Mouse (Mus musculus) embryo, embryonic 11.5 days (tissue): ENCODE results near the gene Lonrf2.
A peak's percentile ranks its signal among the peaks of the same experiment; 100 is the strongest.

Source experiments
- DNase-seq: peaks from one replicate; pipeline ENCODE4 v3.0.0-alpha.2; 2012; ENCODE audit warnings: low read depth, low spot score

The Lonrf2 gene

GRCm38 (mm10) chr1:38835568-38836476, 689 bp downstream of the Lonrf2 start:
- peak; percentile 23 for DNase-seq

- DNase-seq, result peak; percentile 8
Observed at GRCm38 (mm10) chr1:38834899-38835298, 1.6 kb downstream of the Lonrf2 start.

GRCm38 (mm10) chr1:38824926-38825325, 11.6 kb downstream of the Lonrf2 start:
- DNase-seq, result no peak

GRCm38 (mm10) chr1:38823851-38824250, 12.7 kb downstream of the Lonrf2 start:
- DNase-seq, result no peak

GRCm38 (mm10) chr1:38819691-38820090, 16.8 kb downstream of the Lonrf2 start:
- DNase-seq, result no peak

GRCm38 (mm10) chr1:38817671-38818070, 18.8 kb downstream of the Lonrf2 start:
- DNase-seq, result no peak

GRCm38 (mm10) chr1:38817268-38817667, 19.2 kb downstream of the Lonrf2 start:
- DNase-seq, result no peak

GRCm38 (mm10) chr1:38816306-38816705, 20.2 kb downstream of the Lonrf2 start:
- DNase-seq, result no peak

GRCm38 (mm10) chr1:38807121-38807520, 29.4 kb downstream of the Lonrf2 start:
- DNase-seq, result no peak

GRCm38 (mm10) chr1:38800402-38800801, 36.1 kb downstream of the Lonrf2 start:
- DNase-seq, result no peak

GRCm38 (mm10) chr1:38799304-38799703, 37.2 kb downstream of the Lonrf2 start:
- no peak for DNase-seq

- DNase-seq, result no peak
Observed at GRCm38 (mm10) chr1:38796936-38797335, 39.6 kb downstream of the Lonrf2 start.

- no peak for DNase-seq
Observed at GRCm38 (mm10) chr1:38795496-38795895, 41.0 kb downstream of the Lonrf2 start.

GRCm38 (mm10) chr1:38791016-38791810, 45.3 kb downstream of the Lonrf2 start:
- no peak for DNase-seq

- no peak for DNase-seq
Observed at GRCm38 (mm10) chr1:38789988-38790602, 46.4 kb downstream of the Lonrf2 start.

GRCm38 (mm10) chr1:38788904-38789303, 47.6 kb downstream of the Lonrf2 start:
- no peak for DNase-seq

- no peak for DNase-seq
Observed at GRCm38 (mm10) chr1:38787443-38787842, 49.1 kb downstream of the Lonrf2 start.

GRCm38 (mm10) chr1:38786358-38786757, 50.2 kb downstream of the Lonrf2 start:
- DNase-seq, result no peak

GRCm38 (mm10) chr1:38778271-38778670, 58.2 kb downstream of the Lonrf2 start:
- no peak for DNase-seq

- DNase-seq, result no peak
Observed at GRCm38 (mm10) chr1:38777500-38777899, 59.0 kb downstream of the Lonrf2 start.

- DNase-seq, result no peak
Observed at GRCm38 (mm10) chr1:38775713-38776112, 60.8 kb downstream of the Lonrf2 start.

GRCm38 (mm10) chr1:38770676-38771075, 65.8 kb downstream of the Lonrf2 start:
- DNase-seq, result no peak
